9 mouse cellular contexts compared by ENCODE assay signal in the genomic region with DNA sequence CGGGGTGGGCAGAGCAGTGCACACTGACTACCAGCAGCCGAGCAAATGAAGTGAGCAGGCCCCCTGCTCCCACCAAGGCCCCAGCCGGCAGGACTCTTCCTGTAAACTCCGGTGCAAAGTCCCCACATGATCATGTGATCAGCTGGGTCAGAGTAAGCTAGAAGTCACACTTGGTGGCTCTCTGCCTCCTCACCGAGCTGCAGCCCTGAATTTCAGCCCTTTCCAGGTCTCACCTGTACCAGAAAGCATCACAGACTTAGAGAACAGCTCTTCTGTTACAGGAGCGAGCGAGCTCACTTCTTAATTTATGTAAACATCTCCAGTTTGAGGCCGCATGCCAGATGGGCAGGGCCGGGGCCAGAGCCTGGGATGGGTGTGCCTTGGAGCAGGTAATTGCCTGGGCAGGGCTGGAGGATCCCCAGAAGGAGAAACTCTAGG. TPM values are rescaled to one million over a fixed set of nuclear protein-coding genes. Genes with fewer than 3 reads are reported as not detected.
A peak's percentile ranks its signal among the peaks of the same experiment; 100 is the strongest.
DNase-seq lines count a peak whose midpoint lies in the region; ATAC-seq and TF ChIP-seq lines count a peak whose summit lies in the region.
"Had no signal": no experiment of that assay in that cellular context is flagged by ENCODE, and none has a peak within 500 bp of the region (broad histone marks: within the 10 kb centered on the region; RNA-seq: fewer than 3 reads in every experiment).

A gene (minus strand): TSS at position 315 of the 438 bp plus-strand sequence.

- H3K4me1 ChIP-seq in heart, embryonic 14.5 days (ENCODE audit: control insufficient read depth in 2 of 2, insufficient read depth in 2 of 2, low read length in 2 of 2) = peaks cover 35 to 47% of the 10 kb centered on the region in 2 experiments
- H3K4me1 ChIP-seq in heart, adult 2 months (ENCODE audit: control insufficient read depth, insufficient read depth, low read length) = peaks cover 6% of the 10 kb centered on the region
- H3K4me1 ChIP-seq in limb, embryonic 12.5 days (replicated peaks) = peaks cover 38% of the 10 kb centered on the region
- H3K4me1 ChIP-seq in forebrain, embryonic 12.5 days = peaks cover 23% of the 10 kb centered on the region

- H3K4me3 ChIP-seq in heart, embryonic 14.5 days (ENCODE audit: control insufficient read depth in 1 of 2, insufficient read depth in 1 of 2, low read depth in 1 of 2, low read length in 2 of 2) = no peak within 1 kb of the TSS
- H3K4me3 ChIP-seq in heart, adult 2 months = no peak within 1 kb of the TSS
- H3K4me3 ChIP-seq in limb, embryonic 12.5 days (replicated peaks) = no peak within 1 kb of the TSS
- H3K4me3 ChIP-seq in forebrain, embryonic 12.5 days (replicated peaks) = no peak within 1 kb of the TSS

- no peak for TF ChIP-seq POLR2A in heart, adult 2 months (IDR thresholded peaks at IDR 0.05; ENCODE audit: insufficient read depth, low read depth, low read length)

- DNase-seq in heart, adult 2 months = no peak
- DNase-seq in lung, postnatal 36 days = peak; percentile 91
- no peak for DNase-seq in Muller cell, postnatal 12 days (ENCODE audit: inconsistent ontology term)
- DNase-seq: forebrain, postnatal 0 days had no signal

- intact Hi-C loops in heart, adult 2 months (cut with DNase I) = no loop called here

- WGBS in heart, embryonic 14.5 days = 45% methylated on average over 9 of the region's 9 CpGs
- WGBS in heart, adult 2 months = 49% methylated on average over 9 of the region's 9 CpGs
- WGBS in limb, embryonic 12.5 days = 21% methylated on average over 9 of the region's 9 CpGs
- WGBS in forebrain, embryonic 12.5 days = 46% methylated on average over 9 of the region's 9 CpGs

- TF ChIP-seq EP300 in heart, adult 2 months (IDR thresholded peaks at IDR 0.05; ENCODE audit: insufficient read depth, low read depth, low read length) = no peak

- no peaks in the 10 kb centered on the region for H3K36me3 ChIP-seq in heart, embryonic 14.5 days (ENCODE audit: control insufficient read depth, insufficient read depth, low read length)
- H3K36me3 ChIP-seq in heart, adult 2 months (ENCODE audit: control insufficient read depth, insufficient read depth, low read length) = no peaks in the 10 kb centered on the region
- no peaks in the 10 kb centered on the region for H3K36me3 ChIP-seq in limb, embryonic 12.5 days
- H3K36me3 ChIP-seq in forebrain, embryonic 12.5 days (replicated peaks) = no peaks in the 10 kb centered on the region

- no peaks in the 10 kb centered on the region for H3K79me2 ChIP-seq in heart, adult 2 months (replicated peaks; ENCODE audit: control insufficient read depth, insufficient read depth, low read length)

- ATAC-seq in heart, embryonic 14.5 days (ENCODE audit: insufficient number of reproducible peaks, insufficient read depth, low FRiP score, low read depth) = no peak
- ATAC-seq in hematopoietic stem cell, adult 5-6 weeks (replicated peaks in 1 of 2; ENCODE audit: insufficient read depth in 1 of 2, low FRiP score in 2 of 2, low TSS enrichment in 1 of 2, low read depth in 1 of 2, poor library complexity in 2 of 2, severe bottlenecking in 2 of 2) = peak; percentile 38 to 60; a peak in 3 of 4 replicates
- no peak for ATAC-seq in limb, embryonic 12.5 days (ENCODE audit: insufficient number of reproducible peaks, insufficient read depth, low FRiP score, low TSS enrichment, low read depth)
- ATAC-seq in forebrain, embryonic 12.5 days (ENCODE audit: low FRiP score) = no peak
- ATAC-seq in activated CD4-positive, CD25-positive, alpha-beta regulatory T cell, adult 4 months = no peak
- ATAC-seq: forebrain, postnatal 0 days had no signal

- no peak for TF ChIP-seq CTCF in heart, adult 2 months (IDR thresholded peaks at IDR 0.05)

- H3K9me3 ChIP-seq in heart, embryonic 14.5 days (ENCODE audit: control insufficient read depth, low read length) = no peaks in the 10 kb centered on the region
- no peaks in the 10 kb centered on the region for H3K9me3 ChIP-seq in limb, embryonic 12.5 days
- H3K9me3 ChIP-seq in forebrain, embryonic 12.5 days = no peaks in the 10 kb centered on the region

- no peaks in the 10 kb centered on the region for H3K27me3 ChIP-seq in heart, embryonic 14.5 days (ENCODE audit: control insufficient read depth, insufficient read depth, low read length)
- no peaks in the 10 kb centered on the region for H3K27me3 ChIP-seq in heart, adult 2 months (ENCODE audit: control insufficient read depth, insufficient read depth, low read length)
- peaks cover 11% of the 10 kb centered on the region for H3K27me3 ChIP-seq in limb, embryonic 12.5 days
- peaks cover 10% of the 10 kb centered on the region for H3K27me3 ChIP-seq in forebrain, embryonic 12.5 days

- peak within 1 kb of the TSS; percentile 51; the same call in 1 of the 2 replicates for H3K9ac ChIP-seq in heart, embryonic 14.5 days (ENCODE audit: low read length)
- H3K9ac ChIP-seq in heart, adult 2 months (ENCODE audit: low read depth, low read length) = no peak within 1 kb of the TSS
- no peak within 1 kb of the TSS; the same call in 1 of the 2 replicates for H3K9ac ChIP-seq in limb, embryonic 12.5 days (replicated peaks)
- no peak within 1 kb of the TSS for H3K9ac ChIP-seq in forebrain, embryonic 12.5 days
- H3K9ac ChIP-seq: forebrain, postnatal 0 days had no signal

- peak within 1 kb of the TSS; percentile 22; the same call in 1 of the 2 replicates for H3K4me2 ChIP-seq in heart, embryonic 14.5 days (ENCODE audit: low read length)
- peak within 1 kb of the TSS; percentile 34; the same call in 1 of the 2 replicates for H3K4me2 ChIP-seq in limb, embryonic 12.5 days
- no peak within 1 kb of the TSS for H3K4me2 ChIP-seq in forebrain, embryonic 12.5 days

- no peak within 1 kb of the TSS for H3K27ac ChIP-seq in heart, embryonic 14.5 days (replicated peaks in 1 of 2; ENCODE audit: control insufficient read depth in 1 of 2, insufficient read depth in 1 of 2, low read depth in 2 of 2, low read length in 2 of 2)
- no peak within 1 kb of the TSS for H3K27ac ChIP-seq in heart, adult 2 months
- peak within 1 kb of the TSS; percentile 41; the same call in 1 of the 2 replicates for H3K27ac ChIP-seq in limb, embryonic 12.5 days
- no peak within 1 kb of the TSS for H3K27ac ChIP-seq in forebrain, embryonic 12.5 days

RNA-seq across cellular contexts. Expression of the gene that starts here (rescaled TPM):
- polyA plus RNA-seq in heart, embryonic 14.5 days (2014; fragmentation: Nextera tagmentation; extraction: Ambion mirVana) = 2.5 and 2.7 TPM in 2 replicates
- 1 to 10 TPM; 1.7 to 2.6 TPM for total RNA-seq in heart, adult 2 months (2021)
- 1.4 and 2.3 TPM in 2 replicates for polyA plus RNA-seq in heart, adult 2 months (2012; rRNA removed)
- 3.4 and 5.7 TPM in 2 replicates for total RNA-seq in hematopoietic stem cell, adult 5-6 weeks (2017)
- polyA plus RNA-seq in limb, embryonic 12.5 days (2016; fragmentation: Nextera tagmentation; extraction: Ambion mirVana) = 0.76 and 0.98 TPM in 2 replicates
- polyA plus RNA-seq in forebrain, embryonic 12.5 days (2016; fragmentation: Nextera tagmentation; extraction: Ambion mirVana) = 0.21 TPM in 1 of 2 replicates, not detected in the other
- not detected for polyA plus RNA-seq in activated CD4-positive, CD25-positive, alpha-beta regulatory T cell, adult 4 months (2017; shearing (Covaris generic))
- polyA plus RNA-seq: forebrain, postnatal 0 days had no signal

Comparison
In these comparisons a context has a peak if more than half of its experiments do, and no peak if none do; other contexts are left out.
1. ATAC-seq: peak in hematopoietic stem cell, adult 5-6 weeks (2 of 2); none in heart, embryonic 14.5 days (single experiment), limb, embryonic 12.5 days (single experiment), forebrain, embryonic 12.5 days (single experiment) and activated CD4-positive, CD25-positive, alpha-beta regulatory T cell, adult 4 months (single experiment).